Mouse (Mus musculus) gonadal fat pad, adult 2 months (tissue): Measurements from ENCODE around the gene Rpp30. TPM values are rescaled to one million over a fixed set of nuclear protein-coding genes. Genes with fewer than 3 reads are reported as not detected.

Source experiments
- DNase-seq: peaks from one replicate; pipeline ENCODE4 v3.0.0-alpha.2; 2012; ENCODE audit warnings: low read depth
- polyA plus RNA-seq: library from polyadenylated mRNA; depleted of rRNA; stranded (reverse); fragments of >200 nt; gene quantifications from 2 replicates; pipeline ENCODE4 v1.2.3, GENCODE M21; 2012; rRNA removed

Rpp30 gene
- polyA plus RNA-seq, 1 experiment = 3.7 TPM

DNA sequence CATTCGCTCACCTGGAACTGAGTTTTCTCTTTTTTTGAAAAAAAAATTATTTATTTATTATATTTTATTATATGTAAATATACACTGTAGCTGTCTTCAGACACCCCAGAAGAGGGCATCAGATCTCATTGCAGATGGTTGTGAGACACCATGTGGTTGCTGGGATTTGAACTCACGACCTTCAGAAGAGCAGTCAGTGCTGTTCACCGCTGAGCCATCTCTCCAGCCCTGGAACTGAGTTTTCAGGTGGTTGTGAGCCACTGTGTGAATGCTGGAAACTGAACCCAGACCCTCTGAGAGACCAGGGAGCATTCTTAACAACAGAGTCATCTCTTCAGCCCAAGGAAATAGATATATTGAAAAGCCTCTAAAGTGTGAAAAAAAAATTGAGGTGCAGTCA is 44.9 kb downstream of the Rpp30 start:
- no peak for DNase-seq

DNA sequence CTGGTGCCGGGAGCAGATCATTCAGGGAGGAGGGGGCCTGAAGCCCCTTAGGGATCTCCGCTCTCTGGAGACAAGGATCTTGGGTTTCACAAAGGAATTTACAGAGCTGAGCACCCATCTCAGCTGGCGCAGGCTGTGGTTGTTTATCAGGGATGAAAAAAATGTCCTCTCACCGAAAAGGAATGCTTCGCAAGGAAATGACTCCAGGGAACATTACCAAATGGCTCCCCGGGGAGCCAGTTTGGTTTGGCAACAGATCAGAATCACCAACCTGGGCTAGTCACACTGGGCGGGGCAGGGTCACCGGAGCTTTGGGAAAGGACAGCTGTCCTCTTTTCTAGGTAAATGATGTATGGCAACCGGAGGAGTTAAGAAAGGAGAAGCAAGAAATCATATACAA is 45.7 kb downstream of the Rpp30 start:
- peak; percentile 5 for DNase-seq

DNA sequence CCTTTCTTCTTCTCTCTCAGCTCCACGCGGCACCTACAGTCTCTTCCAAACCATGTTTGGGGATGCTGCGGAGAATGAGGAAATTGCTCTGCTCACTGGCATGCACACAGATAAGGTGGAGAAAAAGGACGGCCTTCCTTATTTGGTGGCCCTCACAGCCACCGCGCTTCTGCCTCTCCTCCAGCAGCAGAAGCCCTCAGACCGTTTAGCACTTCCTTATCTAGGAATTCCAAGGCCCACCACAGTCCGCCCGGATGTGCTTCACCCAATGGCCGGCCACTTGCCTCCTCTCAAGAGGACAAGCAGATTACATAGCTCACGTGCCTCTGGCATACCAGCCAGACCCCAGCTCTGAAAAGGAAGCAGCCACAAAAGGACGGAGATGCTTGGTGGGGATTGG is 46.1 kb downstream of the Rpp30 start:
- DNase-seq = no peak

DNA sequence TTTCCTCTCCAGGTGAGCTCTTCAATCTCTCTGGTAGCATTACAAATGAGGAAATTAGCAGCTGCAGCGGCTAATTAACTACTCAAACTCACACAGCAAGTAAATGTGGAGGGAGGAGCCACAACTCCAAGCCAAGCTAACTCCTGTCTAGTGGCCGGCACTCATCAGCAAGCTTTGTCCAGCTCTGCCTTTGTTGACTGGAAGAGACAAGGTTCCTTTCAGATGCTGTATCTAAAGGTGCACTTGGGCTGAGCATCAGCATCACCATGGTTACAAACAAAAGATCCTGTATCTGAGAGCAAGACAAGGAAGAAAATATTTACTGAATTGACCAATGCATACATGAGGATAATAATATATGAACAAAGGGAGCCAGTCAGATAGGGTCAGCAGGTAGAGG is 46.7 kb downstream of the Rpp30 start:
- no peak for DNase-seq

DNA sequence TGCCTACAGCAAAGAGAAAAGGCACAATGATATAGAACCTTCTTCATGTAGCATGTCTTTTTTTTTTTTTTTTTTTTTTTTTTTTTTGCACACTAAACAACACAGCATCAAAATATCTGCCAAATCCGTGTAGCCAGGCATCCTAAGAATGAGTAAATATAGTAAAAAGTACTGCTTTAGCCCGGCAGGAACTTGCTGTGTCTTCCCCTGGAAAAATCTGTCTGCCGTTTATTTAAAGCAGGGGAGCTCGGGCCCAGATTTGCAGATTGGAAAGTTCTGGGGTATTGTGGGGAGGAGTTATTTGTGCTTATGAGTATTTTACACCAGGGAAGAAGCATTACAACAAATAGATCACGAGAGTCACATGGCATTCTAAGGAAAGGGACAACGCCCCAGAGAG is 48.5 kb downstream of the Rpp30 start:
- DNase-seq = no peak

DNA sequence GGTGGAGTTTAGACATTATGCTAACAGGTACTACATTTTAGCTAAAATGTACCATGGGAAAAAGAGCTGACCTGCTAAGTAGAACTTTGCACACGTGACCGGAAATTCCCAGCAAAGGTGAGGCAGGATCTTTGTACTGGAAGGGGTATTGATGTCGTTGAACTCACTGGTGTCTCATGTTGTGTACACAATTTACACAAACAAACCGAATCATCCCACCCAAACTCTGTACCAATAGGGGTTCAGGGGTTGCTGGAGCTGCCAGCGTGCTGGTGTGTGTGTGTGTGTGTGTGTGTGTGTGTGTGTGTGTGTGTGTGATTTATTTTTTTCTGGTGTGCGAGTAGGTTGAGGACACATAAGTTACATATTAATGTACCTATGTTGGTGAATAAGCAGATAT is 49.5 kb downstream of the Rpp30 start:
- DNase-seq = no peak

DNA sequence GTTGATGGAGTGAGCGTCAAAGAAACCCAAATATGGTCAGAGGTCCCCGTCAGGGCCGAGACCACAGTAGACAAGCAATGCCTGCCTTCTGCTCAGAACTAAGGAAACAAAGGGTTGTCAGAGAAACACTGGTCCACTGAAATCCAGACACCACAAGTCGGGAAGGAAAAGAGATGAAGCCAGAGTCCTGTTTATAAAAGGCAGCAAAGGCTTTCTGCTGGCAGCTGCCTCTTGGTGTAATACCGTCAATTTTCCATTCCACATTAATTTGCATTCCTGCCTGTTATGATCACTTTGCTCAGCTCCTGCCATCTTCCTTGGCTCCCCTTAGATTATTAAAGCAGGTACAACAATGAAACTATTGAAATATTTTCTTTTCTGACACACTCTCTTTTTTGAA is 50.2 kb downstream of the Rpp30 start:
- no peak for DNase-seq

DNA sequence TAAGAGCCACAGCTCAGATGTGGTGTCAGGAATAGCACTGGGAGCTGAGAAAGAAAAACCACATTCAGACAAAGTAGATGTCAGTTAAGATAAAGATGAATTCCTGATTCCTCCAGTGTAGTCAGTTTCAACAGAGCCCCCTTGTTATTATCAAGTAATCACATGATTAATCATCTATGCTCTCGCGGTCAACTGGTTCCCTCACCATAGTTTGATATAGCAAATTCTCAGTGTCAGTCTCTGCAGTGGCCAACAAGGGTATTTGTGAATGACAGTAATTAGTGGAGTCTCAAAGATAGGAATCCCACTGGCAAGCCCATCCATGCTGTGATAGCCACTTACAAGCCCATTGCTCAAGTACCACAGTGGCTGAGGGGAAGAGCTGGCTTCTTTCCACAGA is 60.1 kb downstream of the Rpp30 start:
- DNase-seq = no peak

DNA sequence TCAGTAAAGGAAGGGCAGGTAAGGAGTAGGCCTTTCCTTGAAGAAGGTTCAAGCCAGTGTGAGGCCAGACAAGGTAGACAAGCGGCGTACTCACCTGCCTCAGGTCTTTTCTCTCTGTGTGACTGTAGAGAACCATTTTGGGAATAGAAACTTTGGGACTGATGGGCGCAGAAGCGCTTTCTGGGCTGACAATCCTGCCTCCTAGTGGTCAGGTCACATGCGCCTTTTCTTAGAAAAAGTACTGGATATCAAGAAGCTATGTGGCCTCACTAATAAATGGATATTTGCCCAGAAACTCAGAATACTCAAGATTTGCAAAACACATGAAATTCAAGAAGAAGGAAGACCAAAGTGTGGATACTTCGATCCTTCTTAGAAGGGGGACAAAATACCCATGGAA is 65.1 kb downstream of the Rpp30 start:
- no peak for DNase-seq

DNA sequence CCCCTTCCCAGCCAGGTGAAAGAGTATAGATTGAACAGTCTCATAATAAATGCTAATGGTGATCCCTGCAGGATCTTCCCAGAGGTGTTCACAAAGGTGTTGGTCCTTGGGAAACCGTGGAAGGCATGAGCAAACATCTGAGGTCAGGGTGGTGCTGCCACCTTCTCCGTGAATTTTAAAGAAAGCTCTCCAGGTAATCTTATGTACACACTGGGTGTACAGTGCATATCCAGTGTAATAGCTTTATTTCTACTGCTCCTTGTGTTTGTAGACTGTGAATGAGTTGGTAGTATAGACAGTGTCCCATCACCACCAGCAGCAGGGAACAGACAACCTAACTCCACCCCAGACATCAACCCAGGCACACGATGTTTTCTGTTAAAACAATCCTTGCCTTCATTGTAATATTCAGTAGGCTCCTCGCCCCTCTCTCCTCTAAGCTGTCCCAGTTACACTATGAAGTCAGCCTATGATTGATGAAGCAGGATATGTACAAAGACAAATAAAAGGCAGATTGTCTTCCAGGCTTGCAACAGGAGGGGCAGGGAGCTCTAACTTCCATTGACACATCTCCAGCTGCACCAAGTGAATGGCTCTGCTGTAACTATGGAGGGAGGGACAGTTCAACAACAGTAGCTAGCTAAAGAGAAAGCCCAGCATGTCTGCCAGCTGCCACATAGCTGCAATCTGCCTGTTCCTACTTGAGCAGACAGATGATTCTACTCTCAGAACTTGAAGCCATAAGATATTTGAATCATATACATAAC is 66.9 kb downstream of the Rpp30 start:
- DNase-seq = no peak

Other genes with a start within 250 kb of the Rpp30 start
- 0.30 and 0.36 TPM in 2 replicates for gene Htr7, start 26.2 kb upstream of the Rpp30 start, polyA plus RNA-seq
- gene Ankrd1, start 36.4 kb downstream of the Rpp30 start, polyA plus RNA-seq = 0.10 and 0.11 TPM in 2 replicates